Mouse (Mus musculus): ENCODE measurements at regions not wholly inside any gene's neighbourhood (a gene's known extent, or its start where the extent isn't known, plus 50 kb on each side); places are given as distances from the start of the nearest gene placed in this dataset.
A peak's percentile ranks its signal among the peaks of the same experiment; 100 is the strongest.

DNA sequence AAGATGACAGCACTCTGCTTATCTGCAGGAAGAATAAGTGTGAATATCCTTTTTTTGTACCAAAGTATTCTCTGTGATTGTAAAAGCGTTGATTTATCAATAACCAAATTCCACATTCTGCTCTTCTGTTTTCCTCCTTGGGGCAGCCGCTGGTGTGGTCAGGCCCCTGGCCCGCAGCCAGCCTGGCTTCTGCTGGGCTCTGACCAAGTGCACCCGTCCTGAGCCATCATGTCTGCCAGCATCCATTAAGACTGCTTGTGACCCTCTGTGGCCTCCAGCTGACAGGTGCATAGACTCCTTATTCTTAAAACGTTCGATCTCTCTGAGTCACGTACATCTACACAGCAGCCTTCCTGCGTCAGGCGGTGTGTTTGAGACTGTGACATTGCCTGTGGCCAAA is 58.9 kb upstream of the Cachd1 start:
- no peaks in the 10 kb centered on the region for H3K4me1 ChIP-seq (replicated peaks; ENCODE audit: control insufficient read depth, insufficient read depth, low read length)
- no peak overlapping the region for H3K9ac ChIP-seq (ENCODE audit: low read length)
- no peak overlapping the region for H3K4me3 ChIP-seq (ENCODE audit: low read depth, low read length)
- DNase-seq (ENCODE audit: low spot score) (no peak), ATAC-seq (replicated peaks; ENCODE audit: low FRiP score, low TSS enrichment, low read depth) (no peak)
- H3K27ac ChIP-seq (ENCODE audit: low read depth) = no peak overlapping the region
- 89% methylated on average over 9 of the region's 9 CpGs for WGBS
- H3K27me3 ChIP-seq (replicated peaks; ENCODE audit: control insufficient read depth, insufficient read depth, low read length) = no peaks in the 10 kb centered on the region
- H3K36me3 ChIP-seq (ENCODE audit: control insufficient read depth, insufficient read depth, low read length) = no peaks in the 10 kb centered on the region
- H3K9me3 ChIP-seq (ENCODE audit: control insufficient read depth, low read length) = no peaks in the 10 kb centered on the region
- no peak overlapping the region for H3K4me2 ChIP-seq (ENCODE audit: low read length)

DNA sequence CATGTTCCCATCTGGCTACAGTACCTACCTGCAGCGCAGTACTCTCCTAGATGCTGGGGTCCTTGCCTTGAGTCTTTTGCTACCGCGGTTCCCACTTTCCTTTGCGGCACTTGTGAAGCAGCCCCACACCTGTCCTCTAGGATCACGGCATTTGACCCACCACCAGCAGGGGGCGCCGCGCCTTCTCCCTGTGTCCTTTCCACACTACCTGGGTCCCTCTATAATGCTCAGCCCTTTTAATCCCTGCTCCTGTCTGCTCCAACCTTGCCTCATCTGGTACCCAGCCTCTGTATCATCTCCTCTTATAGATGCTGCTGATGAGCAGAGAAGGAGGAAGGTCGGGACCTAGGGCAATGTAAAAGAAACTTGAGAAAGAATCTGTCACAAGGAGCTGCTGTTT is 53.9 kb upstream of the Cachd1 start:
- H3K27me3 ChIP-seq (replicated peaks; ENCODE audit: control insufficient read depth, insufficient read depth, low read length) = no peaks in the 10 kb centered on the region
- H3K4me2 ChIP-seq (ENCODE audit: low read length) = no peak overlapping the region
- no peaks in the 10 kb centered on the region for H3K9me3 ChIP-seq (ENCODE audit: control insufficient read depth, low read length)
- 21% methylated on average over 9 of the region's 9 CpGs for WGBS
- H3K4me1 ChIP-seq (replicated peaks; ENCODE audit: control insufficient read depth, insufficient read depth, low read length) = no peaks in the 10 kb centered on the region
- peak; percentile 72 for DNase-seq (ENCODE audit: low spot score)
- H3K27ac ChIP-seq (ENCODE audit: low read depth) = no peak overlapping the region
- no peak overlapping the region for H3K4me3 ChIP-seq (ENCODE audit: low read depth, low read length)
- no peak overlapping the region for H3K9ac ChIP-seq (ENCODE audit: low read length)
- ATAC-seq (replicated peaks; ENCODE audit: low FRiP score, low TSS enrichment, low read depth) = 0 out of 2 replicates have a peak, but pooled peaks have one; percentile 23
- no peaks in the 10 kb centered on the region for H3K36me3 ChIP-seq (ENCODE audit: control insufficient read depth, insufficient read depth, low read length)

DNA sequence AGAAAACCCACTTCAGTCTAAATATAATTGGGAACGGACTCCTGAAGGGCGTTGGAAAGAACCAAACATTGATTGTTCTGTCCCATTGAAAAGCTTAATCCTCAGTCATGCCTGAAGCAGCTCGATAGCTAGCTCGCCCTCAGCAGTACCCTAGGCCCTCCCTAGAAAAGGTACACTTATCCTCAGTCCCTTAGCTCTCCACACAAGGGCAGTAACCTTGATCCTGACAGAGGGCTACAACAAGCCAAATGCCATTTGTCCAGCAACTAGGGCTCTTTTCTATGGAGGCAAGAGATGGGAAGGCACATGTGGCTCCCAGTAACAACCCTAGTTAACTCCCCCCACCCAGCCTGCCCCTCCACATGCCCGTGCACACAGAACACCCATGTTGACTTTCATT is 53.4 kb upstream of the Cachd1 start:
- Histone ChIP-seq H3K4me1 (replicated peaks; ENCODE audit: control insufficient read depth, insufficient read depth, low read length) (no peaks in the 10 kb centered on the region), H3K9ac (ENCODE audit: low read length) (no peak overlapping the region), H3K9me3 (ENCODE audit: control insufficient read depth, low read length) (no peaks in the 10 kb centered on the region), H3K27me3 (replicated peaks; ENCODE audit: control insufficient read depth, insufficient read depth, low read length) (no peaks in the 10 kb centered on the region), H3K36me3 (ENCODE audit: control insufficient read depth, insufficient read depth, low read length) (no peaks in the 10 kb centered on the region), H3K4me2 (ENCODE audit: low read length) (no peak overlapping the region), H3K27ac (ENCODE audit: low read depth) (no peak overlapping the region), H3K4me3 (ENCODE audit: low read depth, low read length) (no peak overlapping the region)
- WGBS = 79% methylated on average over 5 of the region's 5 CpGs
- no peak for ATAC-seq (replicated peaks; ENCODE audit: low FRiP score, low TSS enrichment, low read depth)
- no peak for DNase-seq (ENCODE audit: low spot score)

DNA sequence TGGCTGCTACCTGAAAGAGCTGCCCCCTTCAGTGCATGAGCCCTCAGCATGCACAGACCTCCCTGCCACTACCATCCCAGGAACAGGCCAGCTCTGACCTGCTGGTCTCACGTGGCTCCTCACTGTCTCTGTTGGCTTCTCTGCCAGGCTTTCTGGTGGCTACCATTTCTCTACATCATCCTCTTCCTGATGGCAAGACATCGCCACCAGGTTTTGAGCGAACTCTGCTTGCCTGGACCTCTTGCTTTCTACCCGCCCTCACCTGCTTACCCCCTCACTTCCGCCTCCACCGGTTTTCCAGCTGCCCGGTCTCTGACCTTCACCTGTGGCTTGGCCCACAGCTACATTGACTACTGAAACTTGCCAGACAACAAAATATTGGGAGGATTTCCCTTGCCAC is 50.7 kb upstream of the Cachd1 start:
- H3K27me3 ChIP-seq (replicated peaks; ENCODE audit: control insufficient read depth, insufficient read depth, low read length) = no peaks in the 10 kb centered on the region
- no peak overlapping the region for H3K4me2 ChIP-seq (ENCODE audit: low read length)
- no peaks in the 10 kb centered on the region for H3K36me3 ChIP-seq (ENCODE audit: control insufficient read depth, insufficient read depth, low read length)
- no peaks in the 10 kb centered on the region for H3K9me3 ChIP-seq (ENCODE audit: control insufficient read depth, low read length)
- H3K4me3 ChIP-seq (ENCODE audit: low read depth, low read length) = no peak overlapping the region
- ATAC-seq (replicated peaks; ENCODE audit: low FRiP score, low TSS enrichment, low read depth) (no peak), DNase-seq (ENCODE audit: low spot score) (no peak)
- H3K4me1 ChIP-seq (replicated peaks; ENCODE audit: control insufficient read depth, insufficient read depth, low read length) = no peaks in the 10 kb centered on the region
- H3K27ac ChIP-seq (ENCODE audit: low read depth) = no peak overlapping the region
- 88% methylated on average over 7 of the region's 7 CpGs for WGBS
- no peak overlapping the region for H3K9ac ChIP-seq (ENCODE audit: low read length)

DNA sequence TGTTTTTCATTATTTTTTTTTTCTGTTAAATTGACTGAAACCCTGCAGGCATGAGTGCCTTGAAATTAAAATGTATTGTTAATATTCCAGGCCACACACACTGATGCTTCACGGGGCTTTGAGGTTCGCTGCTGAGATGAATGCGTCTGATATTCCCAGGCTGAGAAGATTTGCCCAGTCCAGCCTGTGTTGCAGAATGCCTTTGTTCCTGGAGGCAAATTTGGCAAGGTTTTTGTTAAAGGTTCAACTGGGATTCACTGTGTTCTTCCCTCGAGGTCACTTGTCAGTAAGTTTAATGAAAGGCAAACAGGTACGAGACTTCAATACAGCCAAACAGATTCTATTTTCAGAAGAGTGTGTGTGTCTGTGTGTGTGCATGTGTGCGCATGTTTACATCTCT is 50.0 kb upstream of the Cachd1 start:
- no peak for DNase-seq (ENCODE audit: low spot score)
- no peak for ATAC-seq (replicated peaks; ENCODE audit: low FRiP score, low TSS enrichment, low read depth)
- no peak overlapping the region for H3K9ac ChIP-seq (ENCODE audit: low read length)

More for the DNA sequence above, 50.0 kb upstream of the Cachd1 start:
- no peak overlapping the region for H3K4me3 ChIP-seq (ENCODE audit: low read depth, low read length)
- H3K27me3 ChIP-seq (replicated peaks; ENCODE audit: control insufficient read depth, insufficient read depth, low read length) = no peaks in the 10 kb centered on the region
- no peaks in the 10 kb centered on the region for H3K36me3 ChIP-seq (ENCODE audit: control insufficient read depth, insufficient read depth, low read length)
- H3K4me2 ChIP-seq (ENCODE audit: low read length) = no peak overlapping the region
- H3K9me3 ChIP-seq (ENCODE audit: control insufficient read depth, low read length) = no peaks in the 10 kb centered on the region
- 79% methylated on average over 6 of the region's 6 CpGs for WGBS
- no peak overlapping the region for H3K27ac ChIP-seq (ENCODE audit: low read depth)
- no peaks in the 10 kb centered on the region for H3K4me1 ChIP-seq (replicated peaks; ENCODE audit: control insufficient read depth, insufficient read depth, low read length)
